Mouse (Mus musculus) ovary, postnatal 36 days (tissue): ENCODE results near the gene Slco2b1.
A peak's percentile ranks its signal among the peaks of the same experiment; 100 is the strongest.

Source experiments
- DNase-seq: peaks from one replicate; pipeline ENCODE4 v3.0.0; 2022; ENCODE audit warnings: low spot score, mixed read lengths

Gene Slco2b1

DNA sequence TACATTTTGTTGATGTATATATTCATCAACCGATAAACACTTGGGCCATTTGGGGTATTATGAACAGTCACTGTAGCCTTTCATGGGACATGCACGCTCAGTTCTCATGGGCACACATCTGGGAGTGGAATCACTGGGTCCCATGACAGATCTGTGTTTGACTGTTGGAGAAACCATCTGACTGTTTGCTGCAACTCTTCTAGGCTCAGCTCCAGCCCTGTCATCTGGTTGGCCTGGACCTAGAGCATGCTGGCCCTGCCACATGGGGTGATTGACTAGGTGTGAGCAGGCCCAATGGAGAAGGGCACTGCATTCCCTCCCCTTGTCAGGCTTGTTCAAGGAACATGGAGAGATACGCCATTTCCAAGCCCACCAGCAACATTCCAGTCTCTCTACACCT is 17.2 kb downstream of the Slco2b1 start:
- no peak for DNase-seq

DNA sequence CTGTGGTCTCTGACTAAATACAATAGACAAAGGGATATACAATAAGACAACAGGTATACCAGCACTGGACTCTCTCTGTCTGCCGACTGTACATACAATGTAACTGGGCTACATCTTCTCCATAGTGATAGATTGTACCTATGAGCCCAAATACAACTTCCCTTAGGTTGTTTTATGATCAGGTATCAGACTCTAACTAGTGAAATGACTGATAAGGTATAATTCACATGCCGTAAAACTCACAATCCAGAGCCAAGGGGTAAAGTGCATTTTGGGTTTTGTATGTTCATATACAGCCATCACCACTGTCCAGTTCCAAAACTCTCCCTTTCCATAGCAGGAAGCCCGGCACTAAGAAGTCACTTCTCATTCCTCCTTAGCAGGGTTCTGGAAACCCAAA is 17.8 kb downstream of the Slco2b1 start:
- DNase-seq, result no peak

DNA sequence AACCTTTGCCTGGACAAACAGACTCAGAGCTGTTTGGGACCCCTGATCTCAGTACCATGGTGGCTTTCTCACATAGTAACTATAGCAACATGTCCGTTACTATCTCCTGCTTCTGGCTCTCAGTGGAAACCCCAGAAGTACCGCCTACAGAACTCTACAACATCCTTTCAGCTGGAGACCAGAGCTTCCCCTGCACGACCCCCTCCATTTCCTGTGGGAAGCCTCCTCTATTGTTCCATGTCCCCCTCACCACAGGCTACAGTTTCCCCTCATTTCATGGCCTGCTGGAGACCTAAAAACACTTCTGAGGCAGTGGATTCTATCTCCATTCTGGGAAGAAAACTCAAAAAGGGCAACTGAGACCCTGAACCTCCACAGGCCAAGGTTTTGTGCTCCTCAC is 18.7 kb downstream of the Slco2b1 start:
- DNase-seq, result no peak

DNA sequence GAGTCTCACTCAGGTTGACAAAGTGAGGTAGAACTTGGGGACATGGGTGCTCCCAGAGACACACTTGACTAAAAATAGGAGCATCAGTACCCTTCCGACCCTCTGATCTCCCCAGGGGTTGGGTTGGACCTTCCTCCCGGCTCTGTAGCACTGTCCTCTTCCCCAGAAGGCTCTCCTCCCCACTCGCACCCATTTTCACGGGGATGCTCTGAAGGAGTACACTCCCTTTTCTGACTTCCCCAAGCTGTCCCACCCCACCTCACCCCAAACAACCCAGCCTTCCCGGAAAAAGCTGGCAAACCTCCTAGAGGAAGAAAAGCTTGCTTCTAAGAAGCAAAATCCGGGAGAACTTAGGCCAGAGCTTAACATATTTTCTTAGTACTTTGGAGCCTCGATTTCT is 20.3 kb downstream of the Slco2b1 start:
- DNase-seq, result no peak

DNA sequence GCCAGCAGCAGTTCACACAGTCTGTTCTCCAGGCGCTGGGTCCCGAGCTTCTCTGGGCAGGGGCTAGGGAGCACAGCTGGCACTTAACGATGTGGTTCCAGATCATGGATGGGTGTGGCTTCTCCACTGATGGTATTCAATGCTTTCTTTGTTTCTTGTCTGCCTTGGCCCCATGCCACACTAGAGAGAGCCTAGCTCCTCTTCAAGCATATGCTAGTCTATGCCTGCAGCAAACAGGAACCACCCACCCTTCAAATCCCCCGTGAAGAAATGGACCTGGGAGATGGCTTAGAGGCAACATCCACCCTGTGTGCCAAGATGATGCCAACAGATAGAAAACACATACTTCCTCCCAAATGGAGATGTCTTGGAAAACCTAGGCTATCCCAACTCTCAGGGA is 27.1 kb downstream of the Slco2b1 start:
- no peak for DNase-seq

DNA sequence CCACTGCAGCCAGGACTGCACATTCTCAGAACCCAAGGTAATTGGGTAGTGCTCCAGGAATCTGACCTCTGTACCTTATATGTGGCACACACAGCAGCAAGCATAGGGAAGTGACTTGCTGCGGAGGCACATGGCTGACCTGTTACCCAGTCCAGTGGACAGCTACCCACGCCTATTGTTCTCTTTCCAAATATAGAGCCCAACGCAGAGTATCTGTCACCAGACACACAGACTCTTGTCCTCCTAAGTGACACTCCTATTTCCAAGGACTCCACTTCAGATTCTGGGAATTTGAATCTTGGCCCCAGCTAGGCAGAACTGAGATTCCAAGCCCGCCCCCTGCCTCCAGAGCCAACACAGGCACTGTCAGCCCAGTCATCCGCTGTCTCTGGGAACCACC is 30.4 kb downstream of the Slco2b1 start:
- no peak for DNase-seq

DNA sequence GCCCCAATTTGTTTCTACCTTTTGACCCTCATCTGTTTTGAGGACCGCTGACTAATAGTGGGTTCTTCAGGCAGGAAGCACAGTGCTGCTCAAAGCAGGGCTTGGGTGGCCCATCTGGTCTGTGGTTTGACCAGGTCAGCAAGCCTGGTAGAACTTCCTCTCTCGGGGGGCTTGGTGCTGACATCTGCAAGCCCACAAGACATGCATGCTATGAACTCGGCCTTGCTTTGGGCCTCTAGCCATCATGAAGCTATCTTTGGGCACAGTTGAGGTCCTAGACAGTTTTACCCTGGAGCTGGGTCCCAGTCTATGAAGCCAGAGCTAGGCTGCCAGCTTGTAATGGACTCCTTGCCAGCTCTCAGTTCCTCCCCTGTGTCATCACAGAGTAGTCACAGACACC is 36.2 kb downstream of the Slco2b1 start:
- DNase-seq, result no peak

DNA sequence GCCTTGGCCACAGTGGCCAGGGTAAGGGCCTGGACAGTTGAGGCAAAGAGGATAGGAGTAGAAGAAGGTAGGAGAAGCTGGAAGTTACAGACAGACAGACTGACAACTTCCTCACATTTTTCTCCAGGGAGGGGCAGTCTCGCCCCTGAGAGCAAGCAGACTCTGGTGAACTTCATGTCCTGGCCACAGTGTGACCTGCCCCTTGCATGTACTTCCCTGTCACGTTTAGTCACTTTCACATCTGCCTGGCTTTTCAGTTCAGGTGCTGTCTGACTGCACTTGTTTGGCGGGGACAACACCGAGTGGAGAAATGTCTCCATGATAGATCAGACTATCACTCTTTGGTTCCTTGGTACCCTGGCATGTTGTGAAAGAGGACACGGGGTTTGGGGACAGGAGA is 36.9 kb downstream of the Slco2b1 start:
- DNase-seq, result no peak

DNA sequence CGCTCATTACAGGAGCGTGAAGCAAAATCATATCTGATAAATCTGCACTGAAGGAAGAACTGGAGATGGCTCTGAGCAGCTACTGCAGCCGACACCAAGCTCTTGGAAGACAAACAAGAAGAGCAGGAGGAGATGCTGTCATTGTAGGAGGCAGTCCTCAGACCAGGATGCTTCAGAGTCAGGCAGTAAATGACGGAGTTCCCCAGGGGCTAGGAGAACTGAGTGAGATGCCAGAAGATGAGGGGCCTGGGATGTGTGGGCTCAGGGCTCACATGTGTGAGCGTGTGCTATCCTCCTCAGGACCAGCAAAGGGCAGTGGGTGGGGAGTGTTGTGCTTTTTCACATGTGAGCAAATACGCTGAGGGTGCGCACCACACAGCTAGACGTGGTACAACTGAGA is 38.0 kb downstream of the Slco2b1 start:
- DNase-seq, result no peak

DNA sequence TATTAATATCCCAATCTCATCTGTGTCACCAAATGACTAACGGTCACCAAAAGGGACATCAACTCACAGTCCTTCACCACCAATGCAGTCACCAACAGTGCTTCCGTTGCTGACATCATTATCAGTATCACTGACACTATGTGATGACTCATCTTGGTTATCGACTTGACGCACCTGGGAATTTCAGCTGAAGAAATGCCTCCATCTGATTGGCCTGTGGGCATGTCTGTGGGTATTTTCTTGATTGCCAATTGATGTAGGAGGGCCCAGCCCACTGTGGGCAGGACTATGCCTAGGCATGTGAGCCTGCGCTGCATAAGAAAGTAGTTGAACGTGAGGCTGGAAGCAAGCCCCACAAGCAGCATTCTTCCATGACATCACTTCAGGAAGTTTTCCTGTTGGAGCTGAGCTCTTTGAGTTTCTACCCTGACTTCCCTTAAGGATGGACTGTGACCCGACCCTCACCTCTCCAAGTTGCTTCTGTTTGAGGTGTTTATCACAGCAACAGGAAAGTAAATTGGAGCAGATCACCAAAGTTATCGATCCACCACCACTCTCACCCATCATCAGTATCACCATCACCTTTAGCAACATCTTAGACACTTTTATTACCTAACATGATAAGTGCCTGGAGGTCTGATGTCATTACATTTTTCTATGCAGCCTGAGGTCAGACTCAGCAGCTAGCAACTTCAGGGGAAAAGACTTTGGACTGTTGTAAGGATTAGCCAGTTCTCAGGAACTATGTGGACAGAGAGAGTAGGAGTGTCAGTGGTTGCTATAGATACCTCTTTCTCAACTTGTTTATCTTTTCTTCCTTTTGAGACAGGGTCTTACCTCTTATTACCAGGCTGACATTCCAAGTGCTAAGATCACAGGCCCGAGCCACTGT is 39.4 kb downstream of the Slco2b1 start:
- DNase-seq, result no peak

DNA sequence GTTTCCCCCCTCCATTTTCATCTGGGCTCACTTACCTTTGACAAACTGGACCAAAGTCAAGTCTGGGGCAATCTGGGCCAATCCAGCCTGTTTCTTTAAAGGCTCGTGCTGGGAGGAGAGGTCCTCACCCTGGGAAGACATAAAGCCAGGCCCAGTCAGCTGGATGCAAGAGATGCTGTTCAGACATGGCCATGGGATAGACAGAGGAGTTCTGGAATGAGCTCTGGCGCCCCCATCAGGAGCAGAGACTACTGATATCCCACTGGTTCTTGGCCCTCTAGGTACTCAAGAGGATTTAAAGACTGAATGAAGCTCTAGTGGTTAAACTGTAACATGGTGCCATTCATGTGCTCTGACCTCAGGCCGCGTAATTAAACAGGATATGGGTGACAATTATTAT is 40.2 kb downstream of the Slco2b1 start:
- DNase-seq, result no peak

DNA sequence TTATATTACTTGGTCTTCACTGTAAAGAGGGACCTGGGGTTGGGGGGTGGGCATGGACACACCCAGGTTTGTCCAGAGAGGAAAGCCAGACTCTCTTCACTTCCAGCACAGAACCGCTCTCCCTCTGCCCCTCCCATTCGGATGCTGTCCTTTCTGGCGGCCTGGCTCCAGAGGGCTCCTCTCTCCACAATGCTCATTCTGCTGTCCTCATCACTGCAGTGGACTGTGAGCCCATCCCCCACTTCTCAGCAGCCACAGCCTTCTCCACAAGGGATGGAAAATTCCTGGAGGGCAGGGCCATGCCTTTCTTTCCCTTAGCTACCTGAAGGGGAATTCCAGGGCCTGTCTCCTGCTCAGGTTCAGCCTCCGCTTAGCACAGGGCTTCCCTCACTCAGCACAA is 42.3 kb downstream of the Slco2b1 start:
- no peak for DNase-seq

DNA sequence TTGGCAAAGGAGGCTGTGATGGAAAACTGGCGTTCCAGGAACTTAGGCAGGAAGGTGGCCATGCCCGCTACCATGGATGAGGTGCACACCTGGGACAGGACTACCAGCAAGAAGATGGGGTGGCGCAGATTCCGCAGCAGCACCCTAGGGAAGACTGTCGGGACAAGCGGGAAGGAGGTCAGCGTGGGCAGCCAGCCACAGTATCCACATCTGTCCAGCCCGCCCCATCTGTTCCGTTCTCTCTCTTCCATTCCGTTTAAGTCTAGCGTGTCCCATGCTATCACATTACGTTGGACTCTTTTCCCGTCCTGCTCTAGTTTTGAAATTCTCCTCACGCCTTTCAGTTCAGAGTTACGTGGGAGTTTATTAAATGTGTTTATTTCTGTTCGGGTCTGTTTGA is 44.0 kb downstream of the Slco2b1 start:
- no peak for DNase-seq

DNA sequence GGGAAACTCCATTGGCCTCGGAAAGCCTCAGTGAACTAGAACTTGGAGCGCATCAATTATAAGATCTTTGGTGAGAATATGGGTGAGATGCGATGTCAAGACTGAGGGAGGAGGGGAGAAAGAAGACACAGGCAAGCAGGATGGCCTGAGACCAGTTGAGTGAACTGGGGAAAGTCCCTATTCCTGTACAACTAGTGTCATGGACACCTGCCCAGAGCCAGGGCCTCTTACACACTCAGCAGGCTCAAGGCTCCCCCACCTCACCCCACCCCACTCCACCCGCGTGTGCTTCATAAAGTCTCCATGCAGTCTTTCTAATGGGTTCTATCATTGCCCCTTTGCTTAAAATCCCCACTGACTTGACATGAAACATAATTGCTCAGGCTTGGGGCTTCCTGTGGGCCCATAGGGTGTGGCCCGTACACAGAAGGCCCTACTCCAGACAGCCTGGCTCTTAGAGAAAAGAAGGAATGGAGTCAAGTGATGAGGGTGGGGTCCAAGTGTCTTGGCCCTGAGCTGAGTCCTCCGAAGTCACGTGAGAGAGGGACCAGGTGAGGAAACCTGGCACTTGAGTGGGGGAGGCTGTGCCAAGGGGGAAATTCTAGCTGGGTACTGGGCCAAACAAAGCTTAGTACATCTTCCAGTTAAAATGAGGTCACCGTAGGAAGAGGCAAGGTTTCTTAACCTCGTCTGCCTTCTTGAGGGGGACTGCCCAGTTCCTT is 45.2 kb downstream of the Slco2b1 start:
- DNase-seq, result no peak

DNA sequence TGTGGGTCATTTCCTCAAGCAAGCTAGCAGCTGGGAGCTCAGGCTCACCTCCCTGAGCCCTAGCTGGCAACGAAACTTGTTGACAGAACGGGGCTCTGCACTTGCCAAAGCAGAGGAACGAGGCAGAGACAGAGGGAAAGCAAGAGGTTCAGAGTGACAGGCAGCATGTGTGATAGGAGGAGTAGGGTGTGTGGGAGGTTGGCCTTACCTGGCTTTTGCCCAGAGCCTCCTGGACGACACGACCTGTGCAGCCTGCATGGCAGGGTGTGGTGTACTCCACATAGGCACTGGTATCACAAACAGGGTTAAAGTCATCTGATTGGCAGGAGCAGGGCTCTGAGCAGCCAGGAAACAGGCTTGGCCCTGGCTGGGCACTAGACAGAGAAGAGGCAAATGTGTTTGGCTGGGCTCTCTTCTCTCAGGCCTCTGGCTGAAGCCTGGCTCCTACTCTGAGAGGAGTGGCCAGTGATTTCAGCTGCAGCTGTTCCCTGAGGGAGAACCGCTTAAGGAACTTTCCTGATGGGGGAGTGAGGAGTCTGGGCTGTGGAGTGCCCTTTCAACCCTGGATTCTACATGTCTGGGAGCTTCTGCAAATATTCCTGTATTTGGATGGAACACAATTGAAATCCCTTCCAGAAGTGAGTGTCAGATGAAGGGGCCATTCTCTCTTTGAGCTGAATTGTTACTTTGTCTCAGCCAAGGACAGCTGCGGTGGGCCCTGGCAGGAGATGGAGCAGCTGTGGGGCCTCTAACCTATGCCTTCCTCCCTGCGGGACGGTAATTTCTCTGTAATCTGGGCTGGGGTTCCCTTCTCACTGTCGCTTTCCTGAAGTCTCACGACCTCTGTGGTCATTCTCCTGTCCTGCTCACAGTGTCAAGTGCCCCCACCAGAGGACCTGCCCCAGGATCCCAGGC is 46.3 kb downstream of the Slco2b1 start:
- DNase-seq, result peak; percentile 68

DNA sequence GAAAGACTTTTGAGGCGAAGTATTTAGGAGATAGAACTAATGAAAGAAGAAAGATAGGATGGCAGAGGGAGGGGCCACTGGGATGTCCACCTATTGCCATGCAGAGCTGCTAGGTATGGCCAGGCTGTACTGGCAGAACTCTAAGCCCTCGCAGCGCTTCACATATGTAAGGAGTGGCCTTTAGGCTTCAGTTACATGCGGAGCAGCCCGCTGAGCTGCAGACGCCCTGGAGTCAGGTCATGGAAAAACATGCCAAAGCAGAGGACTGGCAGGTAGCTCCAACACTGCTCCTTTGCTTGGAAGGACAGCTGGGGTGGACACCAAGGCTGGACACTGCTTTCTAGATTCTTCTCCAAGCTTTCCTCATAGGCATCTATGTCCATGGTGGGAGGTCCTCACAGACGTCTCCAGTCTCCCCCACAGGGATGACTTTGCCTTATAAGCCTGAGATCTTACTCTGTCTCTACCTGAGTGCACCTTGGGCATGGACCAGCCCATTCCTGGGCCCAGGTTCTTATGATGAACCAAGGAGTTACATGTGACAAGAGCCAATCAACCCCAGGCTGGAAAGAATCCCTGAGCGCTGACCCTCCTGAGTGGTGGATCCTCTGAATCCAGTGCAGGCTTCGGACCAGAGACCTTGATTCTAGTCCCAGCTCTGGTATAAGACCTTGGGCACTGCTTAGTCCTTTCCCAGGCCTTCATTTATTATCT is 47.5 kb downstream of the Slco2b1 start:
- no peak for DNase-seq

DNA sequence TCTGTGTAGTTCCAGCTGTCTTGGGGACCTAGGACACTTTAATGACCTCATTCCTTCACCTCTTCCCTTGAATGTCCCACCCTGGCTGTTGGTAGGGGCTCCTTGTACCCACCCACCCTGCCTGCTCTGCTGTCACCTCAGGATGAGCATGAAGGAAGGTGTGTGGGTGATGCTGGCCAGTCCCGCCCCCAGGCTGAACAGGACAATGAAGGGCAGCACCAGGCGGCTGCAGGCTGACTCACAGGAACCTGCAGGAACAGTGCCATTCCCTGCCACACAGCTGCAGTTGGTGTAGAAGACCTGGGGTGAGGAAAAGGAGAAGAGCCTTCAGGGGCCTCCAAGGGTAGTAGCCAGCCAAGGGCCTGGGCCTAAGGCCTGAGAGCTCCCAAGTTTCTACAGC is 48.8 kb downstream of the Slco2b1 start:
- DNase-seq, result no peak

DNA sequence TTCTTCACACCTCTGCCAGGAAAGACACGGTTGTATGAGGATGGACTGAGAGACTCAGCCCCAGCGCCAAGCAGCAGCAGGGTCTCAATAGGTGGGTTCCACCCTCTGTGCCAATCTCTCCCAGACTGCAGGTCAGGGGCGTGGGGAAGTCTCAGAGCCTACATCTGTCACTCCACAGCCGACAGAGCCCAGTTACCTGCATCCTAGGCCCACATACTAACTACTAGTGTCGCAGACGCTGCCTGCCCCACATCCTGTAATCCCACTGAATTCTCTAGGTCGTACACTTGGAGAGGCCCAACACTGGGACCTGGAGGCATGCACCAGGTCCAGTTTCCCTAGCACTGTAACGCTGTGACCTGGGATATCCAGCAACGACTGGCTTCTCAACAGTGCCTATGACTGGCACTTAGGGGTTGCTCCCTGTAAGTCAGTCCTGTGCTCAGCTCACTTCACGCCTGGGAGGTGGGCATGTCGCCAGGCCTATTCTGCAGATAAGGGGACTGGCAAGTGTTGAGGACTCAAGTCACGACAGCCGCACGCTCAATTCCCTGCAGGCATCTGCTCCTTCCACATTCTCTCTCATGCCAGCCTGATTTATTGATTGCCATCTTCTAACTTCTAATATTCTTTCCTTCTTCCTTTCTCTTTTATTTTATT is 49.4 kb downstream of the Slco2b1 start:
- no peak for DNase-seq

DNA sequence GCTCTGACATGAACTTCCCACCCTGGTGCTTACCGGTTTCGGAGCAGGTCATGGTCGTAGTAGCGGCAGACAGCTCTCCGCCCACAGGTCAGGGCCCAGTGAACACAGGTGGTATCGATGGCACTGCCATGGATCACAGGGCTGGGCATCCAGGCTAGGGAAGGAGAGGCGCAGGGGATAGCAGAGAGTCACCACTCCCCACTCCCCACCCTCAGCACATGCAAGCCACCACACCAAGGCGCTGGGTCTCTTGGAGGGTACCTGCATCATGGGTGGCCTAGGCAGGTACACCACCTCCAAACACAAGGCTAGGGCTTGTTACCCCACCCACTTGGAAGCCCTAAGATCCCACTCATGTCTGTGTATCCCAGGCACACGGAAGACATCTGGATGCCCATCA is 50.1 kb downstream of the Slco2b1 start:
- no peak for DNase-seq

DNA sequence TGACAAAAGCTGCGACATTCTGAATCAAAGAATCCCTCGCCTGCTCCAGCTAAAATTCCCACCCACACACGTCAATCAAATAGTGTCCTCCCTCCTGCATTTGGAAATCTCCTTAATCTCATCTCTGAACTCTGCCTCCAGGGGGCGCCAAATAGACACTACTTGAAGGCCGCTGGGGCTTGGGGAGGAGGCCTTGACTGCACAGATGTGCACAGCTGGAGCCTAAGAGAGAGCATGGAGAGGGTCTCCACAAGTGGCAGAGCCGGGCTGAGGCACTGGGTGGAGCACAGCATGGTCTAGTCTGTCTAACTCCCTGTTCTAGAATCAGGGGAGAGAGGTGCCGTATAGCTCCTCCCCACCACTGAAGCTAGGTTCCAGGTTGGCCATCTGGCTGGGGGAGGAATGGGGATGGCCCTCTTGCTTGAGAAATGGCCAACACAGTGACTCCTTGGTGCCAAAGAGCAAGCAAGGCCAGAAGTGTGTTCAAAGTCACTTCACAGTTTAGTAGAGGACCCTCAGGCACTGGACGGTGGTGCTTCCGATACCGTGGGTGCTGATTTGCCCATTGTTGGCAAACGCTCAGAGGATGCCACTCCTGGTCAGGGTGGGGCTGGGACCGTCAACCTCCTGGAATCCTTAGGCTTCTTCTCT is 51.6 kb downstream of the Slco2b1 start:
- peak; percentile 74 for DNase-seq

DNA sequence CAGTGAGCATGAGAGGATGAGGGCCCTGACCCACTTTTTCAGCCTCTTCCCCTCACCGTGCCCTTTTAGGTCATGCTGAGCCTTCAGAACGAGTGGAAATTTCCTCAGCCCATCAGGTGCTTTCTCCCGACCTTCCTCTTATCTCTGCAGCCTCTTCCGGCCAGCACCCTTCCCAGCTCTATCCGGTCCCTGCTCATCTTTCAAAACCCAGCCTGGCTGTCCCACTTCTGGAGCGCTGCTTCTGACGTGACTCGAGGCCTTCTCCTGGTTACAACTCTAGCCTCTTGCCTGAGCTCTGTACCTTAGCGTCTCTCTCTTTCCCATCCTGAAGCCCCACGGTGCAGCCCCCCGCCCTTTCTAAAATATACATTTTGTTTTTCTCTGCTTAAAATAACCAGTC is 56.9 kb downstream of the Slco2b1 start:
- DNase-seq, result no peak
